Mouse (Mus musculus) limb, embryonic 13.5 days (tissue): ENCODE measurements at regions not wholly inside any gene's neighbourhood (a gene's known extent, or its start where the extent isn't known, plus 50 kb on each side); places are given as distances from the start of the nearest gene placed in this dataset.

ENCODE experiments used
- ATAC-seq: fragments of 200-750 bp; cut with Nextera tagmentation; 2 replicates; pipeline ENCODE4 v1.8.0; 2017; ENCODE audit warnings: low read depth, moderate number of reproducible peaks, moderate TSS enrichment; ENCODE audit not compliant: low FRiP score
- H3K27ac ChIP-seq: fragments of 300-500 bp; sonication (generic); 2 replicates; pipeline ENCODE4 v1.5.1; 2015; ENCODE audit warnings: inconsistent platforms, mild to moderate bottlenecking, moderate library complexity
- H3K27me3 ChIP-seq: fragments of 300-500 bp; sonication (generic); 2 replicates; pipeline ENCODE4 v1.6.1; 2015; ENCODE audit warnings: mild to moderate bottlenecking, inconsistent platforms
- H3K36me3 ChIP-seq: fragments of 300-500 bp; sonication (generic); 2 replicates; pipeline ENCODE4 v1.6.1; 2015; ENCODE audit warnings: inconsistent platforms, mild to moderate bottlenecking, moderate library complexity
- H3K4me1 ChIP-seq: fragments of 300-500 bp; sonication (generic); 2 replicates; pipeline ENCODE4 v1.6.1; 2015; ENCODE audit warnings: inconsistent platforms
- H3K4me2 ChIP-seq: fragments of 300-500 bp; sonication (generic); replicated peaks from 2 replicates; pipeline ENCODE4 v1.6.1; 2015; ENCODE audit warnings: inconsistent platforms, mild to moderate bottlenecking, moderate library complexity
- H3K4me3 ChIP-seq: fragments of 300-500 bp; sonication (generic); 2 replicates; pipeline ENCODE4 v1.5.1; 2015; ENCODE audit warnings: moderate library complexity, mild to moderate bottlenecking, inconsistent platforms
- H3K9ac ChIP-seq: fragments of 300-500 bp; sonication (generic); 2 replicates; pipeline ENCODE4 v1.6.1; 2015; ENCODE audit warnings: mild to moderate bottlenecking, inconsistent platforms
- H3K9me3 ChIP-seq: fragments of 300-500 bp; sonication (generic); 2 replicates; pipeline ENCODE4 v1.6.1; 2016; ENCODE audit warnings: inconsistent platforms
- whole genome bisulfite sequencing: fragments of 180-500 bp; shearing (Covaris S2); methylation state at CpG from one replicate; pipeline ENCODE4 v1.1.7; 2015; 5-methylcytosine and 5-hydroxymethylcytosine counted together

DNA sequence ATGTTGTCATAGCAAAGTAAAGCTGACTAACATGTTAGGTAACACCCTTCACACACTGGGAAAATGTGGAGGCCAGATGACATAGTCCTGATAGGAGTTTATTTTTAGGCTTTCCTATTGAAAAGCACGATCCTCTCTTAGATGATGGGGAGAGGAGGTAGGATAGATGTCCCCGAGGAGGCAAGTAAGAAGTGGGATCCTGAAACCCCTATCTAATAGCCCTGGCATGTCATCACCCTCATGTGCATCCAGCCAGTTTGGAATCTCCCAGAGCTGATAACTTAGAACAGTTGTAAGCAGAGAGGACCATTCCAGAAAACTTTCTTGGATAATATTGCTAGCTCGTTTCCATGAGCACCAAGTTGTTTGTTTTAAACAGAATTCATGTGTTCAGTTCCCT lies 52.2 kb upstream of the Lpar1 start:
- Histone ChIP-seq H3K9ac (no peak overlapping the region), H3K36me3 (no peaks in the 10 kb centered on the region), H3K27ac (no peak overlapping the region), H3K9me3 (no peaks in the 10 kb centered on the region), H3K4me3 (no peak overlapping the region), H3K4me1 (no peaks in the 10 kb centered on the region), H3K4me2 (no peak overlapping the region), H3K27me3 (no peaks in the 10 kb centered on the region)
- WGBS = 74% methylated on average over 3 of the region's 3 CpGs
- no peak for ATAC-seq
